Mouse (Mus musculus) testis, postnatal 14 days (tissue): Measurements from ENCODE around the gene Lhfpl2.
"Not testable (repeated sequence)": the region's sequence is repeated elsewhere in the genome, so short reads cannot be mapped to it uniquely, and the experiment has no call there.

Experiments
- DNase-seq: peaks from one replicate; pipeline ENCODE4 v3.0.0; 2021; ENCODE audit warnings: low spot score

Lhfpl2 gene

GRCm38 (mm10) chr13:94057563-94058560 is at the start of gene Lhfpl2:
Gene Lhfpl2, plus strand, starts transcription at chr13:94057796.
- DNase-seq: peak; percentile 54

- no peak for DNase-seq
These were observed 45.5 kb upstream of the Lhfpl2 start for GRCm38 (mm10) chr13:94011996-94012575.

GRCm38 (mm10) chr13:94013986-94014385 is 43.6 kb upstream of the Lhfpl2 start:
- no peak for DNase-seq

GRCm38 (mm10) chr13:94024575-94024974 is 33.0 kb upstream of the Lhfpl2 start:
- not testable (repeated sequence) for DNase-seq

GRCm38 (mm10) chr13:94029147-94029546 is 28.4 kb upstream of the Lhfpl2 start:
- no peak for DNase-seq

- no peak for DNase-seq
These were observed 27.0 kb upstream of the Lhfpl2 start for GRCm38 (mm10) chr13:94030551-94030950.

GRCm38 (mm10) chr13:94037313-94038051 is 20.1 kb upstream of the Lhfpl2 start:
- no peak for DNase-seq

GRCm38 (mm10) chr13:94038052-94038340 is 19.6 kb upstream of the Lhfpl2 start:
- no peak for DNase-seq

GRCm38 (mm10) chr13:94050036-94050435 is 7.6 kb upstream of the Lhfpl2 start:
- no peak for DNase-seq

GRCm38 (mm10) chr13:94050782-94051181 is 6.8 kb upstream of the Lhfpl2 start:
- no peak for DNase-seq

- no peak for DNase-seq
These were observed 497 bp upstream of the Lhfpl2 start for GRCm38 (mm10) chr13:94057036-94057562.

GRCm38 (mm10) chr13:94058642-94059222 is 1.1 kb downstream of the Lhfpl2 start:
- DNase-seq: no peak

- DNase-seq: no peak
These were observed 1.8 kb downstream of the Lhfpl2 start for GRCm38 (mm10) chr13:94059373-94059772.

GRCm38 (mm10) chr13:94059778-94060177 is 2.2 kb downstream of the Lhfpl2 start:
- no peak for DNase-seq

- DNase-seq: no peak
These were observed 2.9 kb downstream of the Lhfpl2 start for GRCm38 (mm10) chr13:94060461-94060860.

- no peak for DNase-seq
These were observed 3.8 kb downstream of the Lhfpl2 start for GRCm38 (mm10) chr13:94061256-94061877.

GRCm38 (mm10) chr13:94062349-94063111 is 4.9 kb downstream of the Lhfpl2 start:
- no peak for DNase-seq

GRCm38 (mm10) chr13:94063156-94063555 is 5.6 kb downstream of the Lhfpl2 start:
- no peak for DNase-seq

GRCm38 (mm10) chr13:94064571-94064970 is 7.0 kb downstream of the Lhfpl2 start:
- DNase-seq: no peak

- no peak for DNase-seq
These were observed 7.9 kb downstream of the Lhfpl2 start for GRCm38 (mm10) chr13:94065276-94066050.
